Mouse (Mus musculus) liver, adult (tissue): ENCODE measurements around the gene Gpat3.

Source experiments
- GATA4 ChIP-seq: IDR thresholded peaks from 2 replicates; pipeline ENCODE4 v1.6.1; 2014; ENCODE audit warnings: mild to moderate bottlenecking, low read length; ENCODE audit not compliant: insufficient replicate concordance

The Gpat3 gene

DNA sequence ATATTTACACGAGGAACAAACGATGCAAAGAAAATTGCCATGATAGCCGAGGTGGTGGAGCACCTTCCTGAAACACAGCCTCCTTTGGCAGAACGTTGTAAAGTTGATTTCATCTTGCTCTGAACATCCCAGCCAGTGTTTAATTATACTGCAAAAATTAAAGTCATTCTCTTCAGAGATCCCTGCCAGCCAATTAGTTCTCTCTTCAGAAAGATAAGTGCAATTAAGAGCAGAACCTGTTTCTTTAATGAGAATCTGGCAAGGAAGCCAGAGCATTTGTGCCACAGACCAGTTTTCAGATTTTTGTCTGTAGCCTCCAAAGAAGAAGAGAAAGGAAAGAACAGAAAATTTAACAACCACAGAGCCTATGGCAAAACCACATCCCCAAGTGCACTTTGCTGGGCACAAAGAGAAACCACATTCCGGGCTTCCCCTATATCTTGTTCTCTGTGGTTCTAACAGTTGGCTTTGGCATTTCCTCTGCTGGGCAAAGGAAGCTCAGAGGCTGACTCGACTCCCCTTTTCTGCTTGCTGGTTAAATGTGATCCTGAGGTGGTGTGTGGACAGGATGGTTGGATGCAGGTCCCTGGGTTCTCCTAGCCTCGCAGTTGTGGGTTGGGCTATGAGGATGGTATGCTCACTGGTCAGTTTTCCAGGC lies 40.9 kb downstream of the Gpat3 start:
- TF ChIP-seq GATA4: no peak

DNA sequence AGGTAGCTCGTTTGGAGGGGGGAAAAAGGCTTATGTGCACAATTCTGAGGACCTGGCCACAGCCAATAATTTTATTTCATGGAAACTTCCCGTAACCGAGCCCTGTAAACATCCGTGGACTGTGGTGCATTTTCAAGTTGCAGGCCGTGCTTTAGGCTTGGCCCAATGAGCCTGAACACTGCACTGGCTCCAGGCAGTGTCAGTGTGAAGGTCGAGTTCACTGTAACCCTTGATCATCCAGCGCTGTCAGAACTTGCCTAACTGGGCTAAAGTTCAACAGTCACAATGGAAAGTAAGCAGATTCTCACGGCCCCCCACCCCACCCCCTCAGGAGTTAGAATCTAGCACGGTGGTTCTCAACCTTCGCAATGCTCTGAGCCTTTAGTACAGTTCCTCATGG lies 50.7 kb downstream of the Gpat3 start:
- TF ChIP-seq GATA4: no peak

DNA sequence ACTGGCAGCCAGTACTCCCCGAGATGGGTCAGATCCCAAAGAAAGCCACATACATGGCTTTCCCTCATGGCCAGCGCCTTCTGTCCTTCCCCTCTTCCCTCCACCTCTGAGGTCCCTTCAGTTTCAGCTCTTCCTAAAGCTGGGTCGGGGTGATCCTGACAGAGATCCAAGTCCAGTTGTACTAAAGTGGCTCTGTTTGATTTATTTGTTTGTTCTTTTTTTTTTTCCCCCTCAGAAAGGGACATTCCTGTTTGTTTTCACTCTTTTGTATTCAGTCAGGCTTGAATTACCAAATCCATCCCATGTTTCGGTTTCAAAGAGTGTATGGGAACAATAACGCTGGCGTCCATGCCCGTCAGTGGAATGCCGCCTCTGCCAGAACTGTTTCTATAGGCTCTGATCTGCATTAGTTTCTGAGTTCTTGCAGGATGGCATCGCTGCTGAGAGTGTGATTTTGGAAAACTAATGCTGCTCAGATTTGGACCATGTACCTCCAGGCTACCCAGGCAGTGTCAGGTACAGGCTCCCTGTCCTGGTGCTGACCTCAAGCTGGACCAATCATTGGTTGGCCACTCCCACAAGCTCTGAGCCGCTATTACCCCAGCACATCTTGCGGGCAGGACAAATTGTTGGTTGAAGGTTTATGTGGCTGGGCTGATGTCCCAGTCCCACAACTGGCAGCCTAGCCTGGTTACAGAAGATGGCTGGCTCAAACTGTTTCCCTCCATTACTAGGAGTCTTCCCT lies 54.4 kb downstream of the Gpat3 start:
- TF ChIP-seq GATA4: no peak

DNA sequence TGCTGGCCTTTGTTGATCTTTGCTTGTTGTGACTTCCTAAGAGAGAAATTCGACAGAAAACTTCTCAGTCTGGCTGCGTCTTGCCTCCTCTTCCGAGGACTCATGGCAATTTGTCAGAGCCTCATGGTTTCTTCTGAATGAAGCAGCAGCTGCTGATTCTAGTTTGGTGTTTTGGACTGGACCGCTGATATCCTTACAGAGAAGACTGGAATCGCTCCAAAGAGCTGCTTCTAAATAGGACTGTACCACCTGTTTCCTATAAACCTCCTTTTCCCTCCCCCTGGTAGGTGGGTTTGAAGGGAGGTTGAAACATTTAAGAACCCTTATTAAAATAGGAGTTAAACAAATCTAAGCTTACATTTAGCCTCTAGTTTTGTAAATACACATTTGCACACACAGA lies 55.5 kb downstream of the Gpat3 start:
- no peak for TF ChIP-seq GATA4

DNA sequence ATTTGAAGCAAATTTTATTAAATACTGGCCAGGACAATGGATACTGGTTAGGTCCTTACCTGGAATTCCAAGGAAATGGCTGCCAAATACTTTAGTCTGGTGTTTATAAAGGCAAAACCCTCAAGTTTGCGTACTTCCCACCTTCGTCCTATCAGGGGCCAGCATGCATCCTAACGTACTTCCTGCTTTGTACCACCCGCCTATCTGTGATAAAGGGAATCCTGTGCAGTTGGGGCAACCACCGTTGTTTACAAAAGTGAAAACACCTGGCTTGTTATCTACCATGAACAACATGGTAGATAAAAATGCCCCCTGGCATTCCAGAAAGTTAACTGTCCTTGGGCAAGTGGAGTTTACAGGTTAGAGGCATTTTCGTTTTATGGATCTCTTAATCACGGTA lies 63.0 kb downstream of the Gpat3 start:
- TF ChIP-seq GATA4: no peak

GRCm38 (mm10) chr5:100908901-100909300 lies 63.4 kb downstream of the Gpat3 start:
- TF ChIP-seq GATA4: no peak

DNA sequence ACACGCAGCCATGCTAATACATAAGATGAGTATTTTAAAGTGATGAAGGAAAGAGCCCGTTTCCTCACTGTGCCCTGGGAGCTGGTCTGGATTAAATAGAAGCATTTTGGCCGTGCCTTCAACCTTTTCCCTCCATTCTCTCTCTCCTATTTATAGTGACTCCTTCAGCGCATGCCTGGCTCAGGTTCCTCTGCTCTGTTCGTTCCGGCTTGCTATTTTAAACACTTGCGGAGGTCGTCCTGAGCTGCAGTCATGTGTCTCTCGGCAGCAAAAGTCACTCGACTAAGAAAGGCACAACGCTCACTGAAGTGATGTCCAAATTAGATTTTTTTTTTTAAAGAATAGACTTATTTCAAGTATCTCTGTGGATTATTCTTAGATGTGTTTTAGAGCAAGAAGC lies 64.2 kb downstream of the Gpat3 start:
- no peak for TF ChIP-seq GATA4

- TF ChIP-seq GATA4: no peak
Measured at GRCm38 (mm10) chr5:100911502-100912097, 66.1 kb downstream of the Gpat3 start.

DNA sequence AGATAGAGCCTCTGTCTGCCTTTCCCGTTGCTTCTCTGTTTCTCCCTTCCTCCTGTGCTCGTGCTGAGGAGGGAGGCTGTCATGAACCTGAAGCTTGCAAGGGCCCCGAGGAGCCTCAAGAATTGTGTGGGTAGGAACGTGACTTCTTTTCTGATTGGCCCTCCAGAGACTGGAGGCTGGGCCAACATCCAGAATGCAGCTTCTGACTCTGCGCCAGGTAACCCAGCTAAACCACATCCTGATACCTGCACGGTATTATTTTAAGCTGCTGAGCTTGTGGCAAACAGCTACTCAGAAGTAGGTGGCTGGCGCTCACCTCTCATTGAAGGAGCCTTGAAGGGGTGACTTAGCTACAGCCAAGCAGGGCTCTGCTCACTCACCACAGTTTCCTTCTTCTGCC lies 66.9 kb downstream of the Gpat3 start:
- no peak for TF ChIP-seq GATA4

DNA sequence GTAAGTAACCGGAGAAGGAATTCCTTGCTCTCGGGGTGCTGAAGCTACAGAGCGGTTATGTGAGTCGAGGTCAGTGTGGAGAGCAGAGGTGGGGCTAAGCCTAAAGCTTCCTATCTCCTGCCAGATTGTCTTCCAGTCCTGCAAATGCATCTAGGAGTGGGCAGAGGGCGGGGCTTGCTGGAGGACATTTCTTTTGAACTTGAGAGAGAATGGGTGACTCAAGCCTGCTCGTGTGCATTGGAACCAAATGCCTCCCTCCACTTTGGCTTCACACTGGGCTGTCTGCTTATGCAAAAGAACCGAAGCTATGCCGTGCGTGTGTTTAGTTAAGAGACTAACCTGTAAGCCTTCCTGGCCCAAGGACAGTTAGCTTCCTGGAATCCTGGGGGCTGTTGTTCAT lies 67.8 kb downstream of the Gpat3 start:
- no peak for TF ChIP-seq GATA4

DNA sequence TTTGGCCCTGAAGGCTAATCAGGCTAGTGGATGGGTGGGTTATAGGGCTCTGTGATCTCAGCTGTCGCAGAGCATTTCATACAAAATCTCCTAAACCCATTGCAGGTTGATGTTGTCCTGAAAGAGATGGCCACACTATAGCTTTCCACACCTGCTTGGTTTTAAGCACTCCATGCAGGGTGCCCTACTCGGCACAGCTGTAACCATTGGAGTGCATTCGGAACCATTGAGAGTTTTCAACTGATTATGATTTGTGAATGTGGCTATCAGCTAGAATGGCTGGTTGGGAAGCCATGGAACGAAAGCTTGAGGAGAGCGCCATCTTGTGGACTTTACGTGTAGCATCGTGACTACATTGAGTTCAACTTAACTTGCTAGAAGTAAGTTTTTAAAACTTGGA lies 69.5 kb downstream of the Gpat3 start:
- TF ChIP-seq GATA4: no peak

DNA sequence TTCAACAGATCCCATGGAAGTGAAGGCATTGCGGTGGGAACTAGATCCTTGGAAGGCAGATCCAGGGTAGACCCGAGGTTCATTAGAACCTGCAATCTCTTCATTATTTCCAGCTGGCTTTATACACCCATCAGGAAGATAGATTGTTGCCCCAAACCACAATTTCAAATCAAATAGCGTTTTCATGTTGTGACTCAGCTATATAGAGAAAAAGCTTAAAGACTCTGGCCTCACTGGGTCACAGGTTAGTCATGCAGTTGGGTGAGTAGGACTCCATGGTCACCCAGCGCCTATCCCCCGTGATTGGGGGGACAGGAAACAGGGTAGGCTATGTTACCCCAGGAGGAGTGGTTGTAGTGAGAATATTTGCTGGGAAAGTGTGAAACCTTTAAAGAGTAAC lies 69.9 kb downstream of the Gpat3 start:
- no peak for TF ChIP-seq GATA4

DNA sequence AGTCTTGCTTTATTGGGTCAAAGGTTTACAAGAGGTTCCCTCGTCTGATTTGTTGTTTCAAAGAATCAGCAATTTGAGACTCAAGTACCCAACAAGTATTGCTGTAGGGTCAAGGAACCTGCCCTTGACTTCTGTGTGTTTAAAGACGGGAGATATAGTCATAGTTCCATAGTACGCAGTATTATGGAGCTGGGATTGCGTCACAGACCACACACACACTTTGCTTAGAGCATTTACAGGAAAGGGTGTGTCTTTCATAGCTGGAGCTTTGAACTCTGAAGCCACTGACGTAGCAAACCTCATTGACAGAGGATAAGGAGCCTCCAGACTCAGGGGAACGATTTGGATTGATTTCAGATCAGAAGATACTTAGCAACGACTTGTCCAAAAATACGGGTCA lies 70.9 kb downstream of the Gpat3 start:
- TF ChIP-seq GATA4: no peak

DNA sequence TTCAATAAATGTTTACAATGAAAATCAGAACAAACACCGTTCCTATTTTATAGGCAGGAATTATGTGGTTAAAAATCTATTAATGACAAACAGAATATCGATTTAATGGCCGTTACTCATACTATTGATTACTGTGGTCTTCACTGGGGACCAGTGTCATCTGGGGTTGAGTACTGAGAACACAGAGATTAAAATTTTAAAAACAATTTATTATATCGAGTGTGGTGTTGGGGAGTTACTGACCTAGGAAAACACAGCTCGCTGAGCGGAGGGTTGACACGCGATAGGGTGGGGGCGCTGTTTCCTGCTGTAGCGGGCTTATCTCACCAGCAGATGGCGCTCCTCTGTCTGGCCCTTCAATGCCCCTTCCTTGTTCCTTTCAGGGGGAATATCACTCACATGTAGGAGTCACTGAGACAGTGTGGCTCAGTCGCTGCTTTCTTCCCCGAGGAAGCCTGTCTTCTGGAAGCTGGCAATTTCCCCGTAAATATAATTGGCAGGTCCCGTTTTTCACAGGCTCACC lies 71.8 kb downstream of the Gpat3 start:
- no peak for TF ChIP-seq GATA4

DNA sequence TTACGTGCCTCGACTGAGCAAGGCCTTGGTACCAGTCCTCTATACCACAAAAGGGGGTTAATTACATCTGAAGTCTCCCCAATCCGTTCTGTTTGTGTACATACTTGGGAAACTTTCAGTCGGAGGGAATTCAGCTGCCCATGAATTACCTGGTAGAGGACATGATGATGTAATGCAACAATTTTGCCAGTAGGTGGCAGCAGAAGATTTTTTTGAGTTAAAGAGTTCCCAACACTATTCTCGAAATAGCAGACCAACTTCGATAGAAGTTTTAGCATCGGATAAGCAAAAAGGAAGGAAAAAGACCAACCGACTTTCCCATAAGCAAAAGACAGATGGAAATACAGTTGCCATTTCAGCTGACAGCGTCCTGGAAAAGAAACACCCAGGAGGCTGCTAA lies 73.6 kb downstream of the Gpat3 start:
- no peak for TF ChIP-seq GATA4

GRCm38 (mm10) chr5:100929698-100930097 lies 84.2 kb downstream of the Gpat3 start:
- TF ChIP-seq GATA4: no peak
